Mouse (Mus musculus): ENCODE data around the gene Ttc38. TPM values are rescaled to one million over a fixed set of nuclear protein-coding genes. Genes with fewer than 3 reads are reported as not detected.
A peak's percentile ranks its signal among the peaks of the same experiment; 100 is the strongest.

Ttc38 gene
- polyA plus RNA-seq, 1 experiment = 5.0 TPM

DNA sequence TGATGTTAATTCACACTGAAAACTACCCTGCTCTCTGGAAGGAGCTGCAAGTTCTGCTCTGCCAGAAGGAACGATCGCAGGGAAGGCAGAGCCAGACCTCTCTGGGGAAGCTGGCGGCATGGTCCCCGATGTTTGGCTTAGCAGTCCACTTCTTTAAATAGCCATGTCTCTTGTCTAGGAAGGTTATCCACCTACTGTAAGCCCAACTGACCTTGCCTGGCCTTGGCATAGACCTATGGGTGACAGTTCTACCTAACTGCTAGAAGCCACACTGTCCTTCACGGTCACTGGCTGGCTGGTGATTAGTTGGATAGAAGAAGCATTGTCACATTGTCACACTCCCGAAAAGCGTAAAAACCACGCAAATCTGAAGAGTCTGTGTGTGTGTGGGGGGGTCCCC is 33.4 kb upstream of the Ttc38 start:
- Histone ChIP-seq H3K27ac (ENCODE audit: insufficient read depth, low read length) (no peak overlapping the region), H3K4me1 (ENCODE audit: control insufficient read depth, insufficient read depth, low read length) (no peaks in the 10 kb centered on the region), H3K4me3 (ENCODE audit: insufficient read depth, low read length) (no peak overlapping the region)
- TF ChIP-seq CTCF (IDR thresholded peaks at IDR 0.05; ENCODE audit: borderline replicate concordance, insufficient read depth, low read length) (no peak), POLR2A (IDR thresholded peaks at IDR 0.05; ENCODE audit: low read depth, low read length) (no peak)

DNA sequence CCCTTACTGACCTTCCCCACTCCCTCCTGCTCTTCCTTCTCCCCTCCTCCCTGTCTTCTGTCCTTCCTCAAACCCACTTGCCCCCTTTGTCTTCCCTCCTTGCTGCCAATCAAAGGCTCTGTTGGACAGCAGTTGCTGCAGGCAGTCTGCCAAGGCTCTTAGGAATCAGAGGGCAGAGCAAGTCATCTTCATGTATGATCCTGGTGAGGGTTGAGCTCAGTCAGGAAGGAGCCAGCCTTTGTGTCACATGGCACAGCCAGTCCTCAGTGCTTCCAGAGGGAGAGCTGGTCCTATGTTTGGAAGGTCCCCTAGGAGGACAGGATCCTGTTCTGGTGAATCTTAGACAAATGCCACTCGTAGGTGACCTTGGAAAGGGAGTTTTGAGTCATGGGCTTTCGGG is 29.2 kb upstream of the Ttc38 start:
- TF ChIP-seq CTCF (IDR thresholded peaks at IDR 0.05; ENCODE audit: borderline replicate concordance, insufficient read depth, low read length) (no peak), POLR2A (IDR thresholded peaks at IDR 0.05; ENCODE audit: low read depth, low read length) (no peak)
- Histone ChIP-seq H3K4me1 (ENCODE audit: control insufficient read depth, insufficient read depth, low read length) (no peaks in the 10 kb centered on the region), H3K27ac (ENCODE audit: insufficient read depth, low read length) (no peak overlapping the region), H3K4me3 (ENCODE audit: insufficient read depth, low read length) (no peak overlapping the region)

DNA sequence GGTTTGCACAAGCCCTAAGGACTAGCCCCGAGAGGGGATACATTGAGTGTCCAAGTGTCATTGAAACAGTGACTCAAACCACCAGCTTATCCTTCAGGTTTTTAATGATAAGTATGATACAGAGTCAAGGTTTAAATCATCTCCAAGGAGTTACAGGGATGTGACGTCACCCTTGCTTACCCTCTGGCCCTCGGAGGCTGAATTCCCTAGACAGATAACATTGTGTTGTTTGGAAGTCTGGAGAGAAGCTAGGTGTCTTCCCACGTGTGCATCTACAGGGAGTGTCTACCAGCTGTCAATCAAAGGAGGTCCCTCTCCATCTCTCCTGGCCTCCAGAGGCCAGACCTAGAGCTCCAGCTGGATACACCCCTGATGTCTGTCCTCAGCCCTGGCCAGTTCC is 25.2 kb upstream of the Ttc38 start:
- TF ChIP-seq POLR2A (IDR thresholded peaks at IDR 0.05; ENCODE audit: low read depth, low read length) (no peak), CTCF (IDR thresholded peaks at IDR 0.05; ENCODE audit: borderline replicate concordance, insufficient read depth, low read length) (no peak)
- H3K4me3 ChIP-seq (ENCODE audit: insufficient read depth, low read length) = no peak overlapping the region
- no peak overlapping the region for H3K27ac ChIP-seq (ENCODE audit: insufficient read depth, low read length)
- 0 out of 2 replicates have a peak, but pooled peaks cover 3% of the 10 kb centered on the region for H3K4me1 ChIP-seq (ENCODE audit: control insufficient read depth, insufficient read depth, low read length)

- TF ChIP-seq CTCF (IDR thresholded peaks at IDR 0.05; ENCODE audit: borderline replicate concordance, insufficient read depth, low read length) (no peak), POLR2A (IDR thresholded peaks at IDR 0.05; ENCODE audit: low read depth, low read length) (no peak)
- H3K4me1 ChIP-seq (ENCODE audit: control insufficient read depth, insufficient read depth, low read length) = 0 out of 2 replicates have a peak, but pooled peaks cover 3% of the 10 kb centered on the region
- H3K4me3 ChIP-seq (ENCODE audit: insufficient read depth, low read length) = no peak overlapping the region
- H3K27ac ChIP-seq (ENCODE audit: insufficient read depth, low read length) = no peak overlapping the region
These were observed 24.7 kb upstream of the Ttc38 start for GRCm38 (mm10) chr15:85807404-85807803.

DNA sequence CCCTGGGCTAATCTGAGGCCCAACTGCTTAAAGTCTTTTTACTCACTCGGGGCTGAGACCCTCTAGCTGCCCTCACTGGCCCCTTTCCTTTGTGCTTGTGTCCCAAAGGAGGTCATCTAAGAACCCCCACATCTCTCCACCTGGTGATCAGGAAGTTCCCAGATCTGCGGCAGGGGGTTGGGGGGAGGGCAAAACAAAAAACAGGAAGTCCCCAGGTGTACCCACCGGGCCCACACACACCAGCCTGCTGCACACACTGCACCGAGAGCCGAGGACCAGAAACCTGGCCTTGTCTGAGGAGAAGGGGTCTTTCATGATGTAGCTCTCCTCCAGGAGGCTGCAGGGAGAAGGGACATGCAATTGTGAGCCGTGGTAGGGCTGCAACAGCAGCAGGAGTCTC is 24.1 kb upstream of the Ttc38 start:
- H3K27ac ChIP-seq (ENCODE audit: insufficient read depth, low read length) = no peak overlapping the region
- TF ChIP-seq POLR2A (IDR thresholded peaks at IDR 0.05; ENCODE audit: low read depth, low read length) = no peak
- no peak for TF ChIP-seq CTCF (IDR thresholded peaks at IDR 0.05; ENCODE audit: borderline replicate concordance, insufficient read depth, low read length)
- 0 out of 2 replicates have a peak, but pooled peaks cover 3% of the 10 kb centered on the region for H3K4me1 ChIP-seq (ENCODE audit: control insufficient read depth, insufficient read depth, low read length)
- H3K4me3 ChIP-seq (ENCODE audit: insufficient read depth, low read length) = no peak overlapping the region

- H3K4me3 ChIP-seq (ENCODE audit: insufficient read depth, low read length) = no peak overlapping the region
- no peak for TF ChIP-seq CTCF (IDR thresholded peaks at IDR 0.05; ENCODE audit: borderline replicate concordance, insufficient read depth, low read length)
- TF ChIP-seq POLR2A (IDR thresholded peaks at IDR 0.05; ENCODE audit: low read depth, low read length) = no peak
These were observed 23.7 kb upstream of the Ttc38 start for GRCm38 (mm10) chr15:85808434-85808833.

GRCm38 (mm10) chr15:85809091-85809490 is 23.0 kb upstream of the Ttc38 start:
- H3K4me1 ChIP-seq (ENCODE audit: control insufficient read depth, insufficient read depth, low read length) = 0 out of 2 replicates have a peak, but pooled peaks cover 3% of the 10 kb centered on the region
- no peak for TF ChIP-seq CTCF (IDR thresholded peaks at IDR 0.05; ENCODE audit: borderline replicate concordance, insufficient read depth, low read length)
- TF ChIP-seq POLR2A (IDR thresholded peaks at IDR 0.05; ENCODE audit: low read depth, low read length) = no peak
- no peak overlapping the region for H3K4me3 ChIP-seq (ENCODE audit: insufficient read depth, low read length)
- H3K27ac ChIP-seq (ENCODE audit: insufficient read depth, low read length) = no peak overlapping the region

More at GRCm38 (mm10) chr15:85808434-85808833, 23.7 kb upstream of the Ttc38 start:
- Histone ChIP-seq H3K4me1 (ENCODE audit: control insufficient read depth, insufficient read depth, low read length) (0 out of 2 replicates have a peak, but pooled peaks cover 3% of the 10 kb centered on the region), H3K27ac (ENCODE audit: insufficient read depth, low read length) (no peak overlapping the region)

- 0 out of 2 replicates have a peak, but pooled peaks cover 3% of the 10 kb centered on the region for H3K4me1 ChIP-seq (ENCODE audit: control insufficient read depth, insufficient read depth, low read length)
- H3K4me3 ChIP-seq (ENCODE audit: insufficient read depth, low read length) = peak overlapping the region; percentile 74
- H3K27ac ChIP-seq (ENCODE audit: insufficient read depth, low read length) = no peak overlapping the region
- TF ChIP-seq POLR2A (IDR thresholded peaks at IDR 0.05; ENCODE audit: low read depth, low read length) = no peak
- no peak for TF ChIP-seq CTCF (IDR thresholded peaks at IDR 0.05; ENCODE audit: borderline replicate concordance, insufficient read depth, low read length)
These were observed 21.7 kb upstream of the Ttc38 start for GRCm38 (mm10) chr15:85810462-85810805.

- TF ChIP-seq POLR2A (IDR thresholded peaks at IDR 0.05; ENCODE audit: low read depth, low read length) = no peak
- no peak for TF ChIP-seq CTCF (IDR thresholded peaks at IDR 0.05; ENCODE audit: borderline replicate concordance, insufficient read depth, low read length)
- 0 out of 2 replicates have a peak, but pooled peaks cover 3% of the 10 kb centered on the region for H3K4me1 ChIP-seq (ENCODE audit: control insufficient read depth, insufficient read depth, low read length)
- peak overlapping the region; percentile 74 for H3K4me3 ChIP-seq (ENCODE audit: insufficient read depth, low read length)
- H3K27ac ChIP-seq (ENCODE audit: insufficient read depth, low read length) = no peak overlapping the region
These were observed 21.1 kb upstream of the Ttc38 start for GRCm38 (mm10) chr15:85810806-85811521.

- TF ChIP-seq CTCF (IDR thresholded peaks at IDR 0.05; ENCODE audit: borderline replicate concordance, insufficient read depth, low read length) (no peak), POLR2A (IDR thresholded peaks at IDR 0.05; ENCODE audit: low read depth, low read length) (peak; percentile 95)
- Histone ChIP-seq H3K4me3 (ENCODE audit: insufficient read depth, low read length) (peak within 1 kb of the TSS; percentile 74), H3K27ac (ENCODE audit: insufficient read depth, low read length) (peak within 1 kb of the TSS; percentile 29), H3K4me1 (ENCODE audit: control insufficient read depth, insufficient read depth, low read length) (0 out of 2 replicates have a peak, but pooled peaks cover 3% of the 10 kb centered on the region)
These were observed 20.4 kb upstream of the Ttc38 start, which contains the start of gene Cdpf1 for GRCm38 (mm10) chr15:85811535-85812277. Gene Cdpf1 (minus strand): TSS chr15:85811697.
